Mouse (Mus musculus): Measurements from ENCODE around the gene Eif2b4. TPM values are rescaled to one million over a fixed set of nuclear protein-coding genes. Genes with fewer than 3 reads are reported as not detected.

Gene Eif2b4
- polyA plus RNA-seq (2021; fragmentation: Nextera tagmentation), result 31.6 and 46.9 TPM in 2 replicates
- long read RNA-seq, experiment 1, transcript Eif2b4-201 (13 exons, 2,025 nt), result major isoform, 22 of 36 reads
- long read RNA-seq, experiment 1, partial matches to known transcripts, result 8 of 36 reads
- long read RNA-seq, experiment 1, other reads (novel, unspliced or antisense), result 2 of 36 reads
- long read RNA-seq, experiment 2, transcript Eif2b4-202 (12 exons, 1,966 nt), result minor isoform, 46 of 210 reads
- long read RNA-seq, experiment 2, transcript Eif2b4-201 (13 exons, 2,025 nt), result major isoform, 127 of 210 reads
- long read RNA-seq, experiment 2, transcript Eif2b4-203 (13 exons, 1,878 nt), result minor isoform, 20 of 210 reads
- long read RNA-seq, experiment 2, partial matches to known transcripts, result 2 of 210 reads
- long read RNA-seq, experiment 2, other reads (novel, unspliced or antisense), result 15 of 210 reads

DNA sequence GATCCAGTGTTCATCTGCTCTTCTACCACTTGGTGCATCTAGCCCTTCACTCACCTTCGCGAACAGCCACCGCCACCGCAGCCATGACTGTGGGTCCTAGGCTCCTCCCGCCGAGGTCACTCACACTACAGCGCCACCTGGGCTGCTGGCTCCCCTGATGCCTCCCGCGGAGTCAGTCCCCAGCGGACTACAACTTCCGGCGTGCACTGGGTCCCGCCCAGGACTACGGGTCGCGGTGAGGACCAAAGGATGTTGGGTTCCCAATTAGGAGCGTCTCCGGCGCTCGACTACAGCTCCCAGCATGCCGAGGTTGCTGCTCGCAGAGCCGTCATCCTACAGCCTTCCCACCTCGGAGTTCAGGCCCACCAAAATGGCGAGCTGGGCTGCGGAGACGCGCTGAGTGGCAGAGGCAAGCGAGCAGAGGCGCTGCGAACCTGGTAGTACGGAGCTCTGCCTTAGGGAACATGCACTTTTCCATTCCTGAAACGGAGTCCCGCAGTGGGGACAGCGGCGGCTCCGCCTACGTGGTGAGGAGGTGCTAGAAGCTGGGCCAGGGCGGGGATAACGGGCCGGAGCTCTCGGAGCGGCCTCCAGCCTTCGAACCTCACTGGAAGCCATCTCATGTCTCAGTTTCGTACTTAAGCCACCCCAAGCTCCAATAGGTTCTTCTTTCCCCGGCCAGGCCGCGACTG lies at the start of gene Eif2b4, which contains the start of gene Snx17:
Gene Eif2b4, minus strand, starts transcription at position 492 of the 692 bp plus-strand sequence.
Gene Snx17, plus strand, starts transcription at position 289 of the 692 bp plus-strand sequence.

DNA sequence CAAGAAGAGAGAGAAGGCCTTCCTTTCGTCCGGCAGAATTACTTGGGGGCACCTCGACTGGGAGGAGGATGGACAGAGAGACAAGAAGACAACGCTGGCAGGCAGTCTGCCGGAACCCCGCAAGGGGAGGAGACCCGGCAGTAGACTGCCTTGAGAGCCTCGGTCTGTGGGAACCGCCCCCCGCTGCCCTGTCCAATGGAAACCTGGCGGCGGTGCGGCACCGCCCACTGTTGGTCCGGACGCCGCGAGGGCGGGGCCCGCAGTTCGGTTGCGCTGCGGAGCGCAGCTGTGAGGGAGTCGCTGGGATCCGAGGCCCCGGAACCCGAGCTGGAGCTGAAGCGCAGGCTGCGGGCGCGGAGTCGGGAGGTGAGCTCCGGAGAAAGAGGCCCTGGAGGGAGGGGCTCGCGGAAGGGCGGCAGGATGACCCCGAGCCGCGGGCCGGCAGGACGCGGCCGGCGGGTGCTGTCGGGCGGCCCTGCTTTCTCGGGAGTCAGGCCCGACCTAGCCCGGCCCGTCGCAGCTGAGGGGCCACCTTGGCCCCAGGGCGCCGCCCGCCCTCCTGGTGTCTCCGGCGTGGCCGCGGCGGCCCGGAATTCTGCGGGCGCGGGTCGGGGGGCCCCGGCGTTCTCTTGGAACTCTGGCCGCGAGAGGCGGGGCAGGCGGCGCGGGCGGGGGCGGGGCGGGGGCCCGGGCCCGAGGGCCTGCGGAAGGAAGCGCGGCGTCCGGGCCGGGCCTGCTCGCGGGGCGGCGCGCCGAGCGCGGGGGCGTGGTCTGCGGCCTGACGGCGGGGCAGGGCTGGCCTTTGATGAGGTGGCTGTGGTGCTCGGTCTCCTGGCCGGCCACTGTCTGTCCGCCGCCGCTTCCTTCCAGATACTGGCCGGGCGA lies 47.6 kb upstream of the Eif2b4 start, which contains the start of the genes Nrbp1 and Gm9970:
Gene Nrbp1, plus strand, starts transcription at position 228 of the 885 bp plus-strand sequence.
Gene Gm9970, minus strand, starts transcription at position 596 of the 885 bp plus-strand sequence.

DNA sequence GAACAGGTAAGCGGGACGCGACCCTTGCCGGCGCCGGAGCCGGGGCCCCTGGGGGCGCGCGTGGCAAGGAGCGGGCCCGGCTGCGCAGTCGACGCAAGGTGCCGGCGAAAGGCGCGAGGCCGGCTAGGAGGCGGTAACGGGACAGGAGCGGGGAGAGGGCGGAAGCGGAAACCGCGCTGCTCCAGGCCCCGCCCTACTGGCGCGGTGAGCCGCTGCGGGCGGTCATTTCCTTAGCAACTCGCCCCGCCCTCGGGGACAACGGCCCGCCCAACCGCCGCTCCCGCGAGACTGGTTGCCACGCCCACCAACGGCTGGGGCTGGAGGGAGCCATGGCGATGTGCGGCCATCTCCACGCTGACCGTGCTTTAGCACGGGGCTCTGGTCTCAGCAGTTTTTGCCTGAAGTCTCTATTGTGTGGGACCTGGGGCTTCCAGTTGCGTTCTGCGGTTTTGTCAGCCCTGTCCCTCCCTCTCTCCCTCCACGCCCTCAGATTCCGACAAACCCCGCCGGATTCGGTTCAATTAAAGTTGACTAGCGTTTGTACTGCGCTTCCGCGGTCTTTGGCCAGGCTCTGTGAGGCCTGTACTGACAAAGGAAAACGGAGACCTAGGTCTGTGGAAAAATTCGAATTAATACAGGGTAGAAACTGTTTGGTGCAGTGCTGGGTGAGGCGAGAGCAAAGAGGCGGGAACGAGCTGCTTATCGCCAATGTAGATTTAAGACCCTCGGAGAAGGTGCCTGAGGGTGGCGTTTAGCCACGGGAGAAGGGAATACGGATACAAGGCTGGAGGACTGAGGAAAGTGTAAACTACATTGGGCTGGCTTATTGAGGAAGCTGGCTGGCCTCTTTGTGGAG lies 27.4 kb upstream of the Eif2b4 start, which contains the start of gene Ppm1g:
Gene Ppm1g, minus strand, starts transcription at position 240 of the 856 bp plus-strand sequence.

DNA sequence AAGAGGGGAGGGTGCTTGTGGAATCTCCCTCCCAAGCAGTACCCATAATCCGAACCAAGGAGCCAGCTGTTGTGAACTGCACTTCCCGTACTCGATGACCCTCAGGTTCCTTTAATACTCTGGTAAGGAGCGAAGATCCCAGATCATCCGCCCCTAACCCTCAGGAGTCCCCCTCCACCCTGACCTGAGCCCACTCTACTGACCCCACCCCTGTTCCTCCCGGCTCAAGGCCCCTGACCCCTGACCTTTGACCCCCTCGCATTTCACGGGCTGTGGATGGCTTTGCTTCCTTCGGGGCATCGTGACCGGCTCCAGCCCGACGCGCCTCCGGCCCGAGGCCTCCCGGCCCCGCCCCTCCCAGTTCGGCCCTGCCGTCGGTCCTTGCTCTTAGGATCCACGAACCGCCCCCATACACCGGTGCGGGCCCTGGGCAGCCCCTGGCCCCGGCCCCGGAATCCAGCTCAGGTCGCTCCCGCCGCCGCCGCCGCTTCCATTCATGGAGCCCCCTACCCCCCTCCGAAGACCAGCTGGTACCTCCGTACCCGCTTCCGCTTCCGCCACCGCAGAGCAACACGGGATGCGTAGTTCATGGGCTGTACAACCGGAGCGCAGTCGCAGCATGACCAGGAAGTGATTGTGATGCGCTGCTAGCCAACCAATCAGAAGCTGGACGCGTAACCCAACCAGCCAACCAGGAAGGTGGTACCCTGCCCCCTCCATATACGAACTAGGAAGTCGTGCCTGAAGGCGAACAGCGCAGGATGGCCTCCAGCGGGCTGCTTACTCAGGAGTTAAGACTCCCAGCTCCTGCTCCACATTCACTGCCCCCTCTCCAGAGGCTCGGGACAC lies 8.7 kb upstream of the Eif2b4 start, which contains the start of gene Zfp513:
Gene Zfp513, minus strand, starts transcription at position 562 of the 849 bp plus-strand sequence.

DNA sequence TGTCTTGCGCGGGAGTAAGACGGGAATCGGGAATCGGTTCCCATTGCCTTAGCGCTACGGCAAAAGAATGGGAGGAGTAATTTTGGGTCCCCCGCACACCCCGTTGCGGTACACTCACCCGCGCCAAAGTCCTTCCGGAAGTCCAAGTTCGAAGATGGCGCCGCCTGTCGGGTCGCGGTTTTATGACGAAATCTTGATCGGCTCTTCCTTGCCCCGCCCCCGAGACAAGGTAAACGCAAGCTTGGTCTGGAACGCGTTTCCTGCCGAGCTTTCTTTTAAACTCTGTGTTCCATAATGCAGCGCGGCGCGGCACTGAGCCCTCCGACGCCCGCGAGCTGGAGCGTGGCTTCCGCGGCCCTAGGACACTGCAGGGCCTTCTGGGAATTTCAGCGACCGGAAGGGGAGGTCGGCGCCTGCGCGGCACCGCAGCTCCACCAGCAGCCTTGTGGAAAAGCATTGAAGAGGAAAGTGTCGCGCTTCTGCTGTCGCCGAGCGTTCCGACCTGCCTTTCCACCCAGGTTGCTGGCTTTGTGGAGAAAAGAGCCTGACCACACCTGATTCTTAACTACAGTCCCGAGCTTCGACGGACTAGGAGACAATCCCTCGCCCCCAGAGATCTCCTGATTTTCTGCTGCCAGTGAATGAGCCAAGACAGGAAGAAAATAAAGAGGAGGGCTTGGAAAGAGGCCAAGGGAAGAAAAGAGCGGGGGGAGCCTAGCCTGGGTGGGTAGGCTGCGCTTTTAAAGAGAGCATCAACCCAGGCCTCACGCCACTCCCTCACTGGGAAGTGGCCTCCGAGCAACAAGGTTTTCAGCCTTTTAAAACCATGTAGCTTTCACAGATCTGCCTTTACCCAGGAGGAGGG lies 13.2 kb downstream of the Eif2b4 start, which contains the start of the genes Gm29609 and Gtf3c2:
Gene Gm29609, minus strand, starts transcription at position 146 of the 865 bp plus-strand sequence.
Gene Gtf3c2, minus strand, starts transcription at position 379 of the 865 bp plus-strand sequence.

DNA sequence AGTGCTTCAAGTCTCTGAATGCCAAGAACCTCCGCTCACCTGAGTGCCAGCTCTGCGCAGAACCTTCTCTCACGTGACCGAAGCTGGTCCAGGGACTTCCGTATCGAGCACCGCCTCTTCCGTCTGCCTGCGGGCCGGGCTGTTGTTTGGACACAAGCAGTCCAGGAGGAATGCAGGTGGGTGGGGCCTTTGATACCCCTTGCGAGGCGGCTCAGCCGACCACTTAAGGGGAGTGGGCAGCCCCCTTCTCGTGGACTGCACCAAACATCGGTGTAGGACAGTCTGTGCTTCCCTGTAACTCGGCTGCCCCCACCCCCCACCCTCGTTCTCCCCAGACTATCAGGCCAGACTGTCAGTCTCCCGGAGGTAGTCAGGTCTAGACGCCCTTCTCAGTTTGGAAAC lies 39.1 kb downstream of the Eif2b4 start, which contains the start of gene Mpv17:
Gene Mpv17, minus strand, starts transcription at position 100 of the 402 bp plus-strand sequence.

DNA sequence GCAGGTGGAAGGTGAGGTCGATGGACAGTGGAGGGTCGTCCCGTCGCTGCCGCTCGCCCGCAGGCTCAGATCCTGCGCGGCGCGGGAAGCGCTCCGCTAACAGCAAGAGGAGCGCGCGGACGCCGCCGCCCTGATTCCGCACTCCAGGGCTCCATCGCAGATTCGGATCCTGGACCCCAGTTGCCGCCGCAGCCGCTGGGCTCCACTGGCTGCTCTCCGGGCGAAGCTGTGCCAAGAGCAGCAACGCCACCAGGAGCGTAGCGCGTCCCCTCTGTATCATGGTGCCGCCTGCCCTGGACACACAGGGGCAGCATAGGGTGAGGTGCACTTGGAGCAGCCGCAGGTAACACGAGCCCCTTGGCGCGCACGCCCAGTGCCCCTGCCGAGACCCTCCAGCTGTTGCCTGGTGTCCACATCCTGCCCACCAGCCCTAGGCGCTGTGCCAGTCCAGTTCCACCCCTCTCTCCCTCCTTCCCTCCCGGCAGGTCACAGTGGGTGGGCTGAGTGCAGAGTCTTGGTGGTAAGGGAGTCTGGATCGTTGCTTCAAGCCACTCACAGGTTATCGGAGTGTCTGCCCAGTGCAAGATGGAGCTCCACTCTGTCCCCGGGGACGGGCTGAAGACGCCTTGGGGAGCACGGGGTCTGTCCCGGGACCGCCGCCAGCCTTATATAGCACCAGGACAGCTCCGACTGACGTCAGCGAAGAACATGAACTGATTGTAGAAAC lies 54.8 kb downstream of the Eif2b4 start, which contains the start of gene Ucn:
Gene Ucn, minus strand, starts transcription at position 589 of the 727 bp plus-strand sequence.

Other genes with a start within 250 kb of the Eif2b4 start
- 8.1 and 10.3 TPM in 2 replicates for gene Cgref1, start 247.8 kb downstream of the Eif2b4 start, polyA plus RNA-seq (2021; fragmentation: Nextera tagmentation)
- gene Preb, start 233.1 kb downstream of the Eif2b4 start, polyA plus RNA-seq (2021; fragmentation: Nextera tagmentation), result 50.1 and 55.9 TPM in 2 replicates
- 0.06 TPM in 2 replicates for gene Tcf23, start 224.8 kb downstream of the Eif2b4 start, polyA plus RNA-seq (2021; fragmentation: Nextera tagmentation)
- 231 and 258 TPM in 2 replicates for gene Atraid, start 145.1 kb downstream of the Eif2b4 start, polyA plus RNA-seq (2021; fragmentation: Nextera tagmentation)
- 9.8 and 12.6 TPM in 2 replicates for gene Slc5a6, start 144.5 kb downstream of the Eif2b4 start, polyA plus RNA-seq (2021; fragmentation: Nextera tagmentation)
- 2.9 and 3.1 TPM in 2 replicates for gene Cad, start 138.7 kb downstream of the Eif2b4 start, polyA plus RNA-seq (2021; fragmentation: Nextera tagmentation)
- gene Dnajc5g, start 87.1 kb downstream of the Eif2b4 start, polyA plus RNA-seq (2021; fragmentation: Nextera tagmentation), result not detected in 2 replicates
- gene Slc30a3, start 85.2 kb downstream of the Eif2b4 start, polyA plus RNA-seq (2021; fragmentation: Nextera tagmentation), result 88.3 and 99.3 TPM in 2 replicates
- gene Trim54, start 76.7 kb downstream of the Eif2b4 start, polyA plus RNA-seq (2021; fragmentation: Nextera tagmentation), result 0.15 and 0.33 TPM in 2 replicates
- gene Ucn, start 54.6 kb downstream of the Eif2b4 start, polyA plus RNA-seq (2021; fragmentation: Nextera tagmentation), result not detected in 2 replicates
- 139 and 146 TPM in 2 replicates for gene Mpv17, start 39.2 kb downstream of the Eif2b4 start, polyA plus RNA-seq (2021; fragmentation: Nextera tagmentation)
- gene Gm29609, start 13.5 kb downstream of the Eif2b4 start, polyA plus RNA-seq (2021; fragmentation: Nextera tagmentation), result 0.70 and 2.9 TPM in 2 replicates
- gene Gtf3c2, start 13.3 kb downstream of the Eif2b4 start, polyA plus RNA-seq (2021; fragmentation: Nextera tagmentation), result 12.4 and 12.7 TPM in 2 replicates
- gene Snx17, start 203 bp downstream of the Eif2b4 start, polyA plus RNA-seq (2021; fragmentation: Nextera tagmentation), result 112 and 117 TPM in 2 replicates
- 1.6 and 1.9 TPM in 2 replicates for gene Zfp513, start 8.9 kb upstream of the Eif2b4 start, polyA plus RNA-seq (2021; fragmentation: Nextera tagmentation)
- gene Ppm1g, start 27.3 kb upstream of the Eif2b4 start, polyA plus RNA-seq (2021; fragmentation: Nextera tagmentation), result 79.7 and 95.6 TPM in 2 replicates
- gene Nrbp1, start 47.4 kb upstream of the Eif2b4 start, polyA plus RNA-seq (2021; fragmentation: Nextera tagmentation), result 75.4 and 80.3 TPM in 2 replicates
- not detected in 2 replicates for gene Gm9970, start 47.8 kb upstream of the Eif2b4 start, polyA plus RNA-seq (2021; fragmentation: Nextera tagmentation)
- 0.77 and 2.4 TPM in 2 replicates for gene Krtcap3, start 58.3 kb upstream of the Eif2b4 start, polyA plus RNA-seq (2021; fragmentation: Nextera tagmentation)
- gene Ift172, start 97.7 kb upstream of the Eif2b4 start, polyA plus RNA-seq (2021; fragmentation: Nextera tagmentation), result 13.4 and 15.4 TPM in 2 replicates
- gene Fndc4, start 102.7 kb upstream of the Eif2b4 start, polyA plus RNA-seq (2021; fragmentation: Nextera tagmentation), result 72.5 and 92.3 TPM in 2 replicates
- gene Gckr, start 104.0 kb upstream of the Eif2b4 start, polyA plus RNA-seq (2021; fragmentation: Nextera tagmentation), result not detected in 2 replicates